Mouse (Mus musculus) brown adipose tissue, adult 24 weeks (tissue): ENCODE measurements around the gene Brd3. TPM values are rescaled to one million over a fixed set of nuclear protein-coding genes. Genes with fewer than 3 reads are reported as not detected.

Experiments used
- H3K27ac ChIP-seq: fragments of 200-500 bp; replicated peaks from 2 replicates; pipeline ENCODE4 v1.5.1; 2012; ENCODE audit warnings: low read depth, mild to moderate bottlenecking, low read length
- H3K4me1 ChIP-seq: fragments of 200-500 bp; 2 replicates; pipeline ENCODE4 v1.6.1; 2012; ENCODE audit warnings: low read length, mixed read lengths; ENCODE audit not compliant: control insufficient read depth, insufficient read depth, insufficient read length
- H3K4me3 ChIP-seq: fragments of 200-500 bp; 2 replicates; pipeline ENCODE4 v1.5.1; 2012; ENCODE audit warnings: low read depth, mild to moderate bottlenecking, low read length, moderate library complexity; ENCODE audit not compliant: insufficient read depth
- polyA plus RNA-seq: library from polyadenylated mRNA; stranded (reverse); fragments of >200 nt; gene quantifications from 2 replicates; pipeline ENCODE4 v1.2.4, GENCODE M21; 2012; ENCODE audit not compliant: missing spikeins, insufficient read depth, insufficient read length

The Brd3 gene
- polyA plus RNA-seq, 1 experiment, result 19.3 TPM

DNA sequence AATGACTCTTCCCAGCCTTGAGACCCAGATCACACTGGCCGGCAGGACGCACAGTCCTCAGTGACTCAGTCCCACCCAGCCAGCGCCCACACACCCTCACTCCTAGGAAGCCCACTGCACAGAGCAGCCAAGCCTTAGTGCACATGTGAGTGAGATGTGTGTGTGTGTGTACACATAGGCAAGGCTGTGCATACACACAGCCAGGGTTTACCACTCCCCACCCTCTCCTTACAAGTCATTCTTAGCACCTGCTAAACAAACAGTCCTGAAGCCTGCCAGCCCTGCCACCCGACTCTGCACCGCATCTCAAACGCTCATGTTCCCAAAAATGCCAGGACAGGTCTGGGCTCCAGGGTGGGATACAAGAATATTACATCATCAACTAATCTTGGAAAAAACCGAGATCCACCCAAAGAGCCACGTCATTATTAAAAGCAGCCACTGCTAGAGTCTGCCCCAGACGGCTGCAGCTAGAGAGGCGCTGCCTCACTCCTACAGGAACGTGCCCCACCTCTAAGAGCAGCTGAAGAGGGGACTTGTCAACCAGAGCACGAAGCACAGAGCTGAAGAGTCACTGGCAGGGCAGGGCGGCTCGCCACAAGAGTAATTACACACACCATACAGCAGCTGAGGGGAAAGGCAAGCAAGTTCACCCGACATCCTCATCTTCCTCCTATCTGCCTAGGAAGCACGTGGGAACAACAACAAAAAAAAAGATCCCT is 93.4 kb downstream of the Brd3 start:
- H3K4me1 ChIP-seq, result peaks cover 32% of the 10 kb centered on the region
- H3K27ac ChIP-seq, result no peak overlapping the region
- H3K4me3 ChIP-seq, result no peak overlapping the region

DNA sequence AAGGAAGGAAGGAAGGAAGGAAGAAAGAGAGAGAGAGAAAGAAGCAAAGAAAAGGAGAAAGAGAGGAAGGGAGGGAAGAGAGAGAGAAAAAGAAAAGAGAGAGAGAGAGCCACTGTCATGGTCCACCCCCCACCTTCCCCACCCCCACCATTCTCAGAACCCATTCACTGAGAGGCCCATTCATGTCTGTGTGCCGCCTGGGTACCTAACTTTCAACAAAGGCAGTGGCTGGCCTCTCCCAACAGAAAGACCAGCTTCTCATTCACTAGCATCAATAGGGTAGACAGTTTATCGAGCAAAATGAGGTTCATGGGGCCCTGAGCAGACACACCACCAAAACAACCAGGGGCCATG is 93.9 kb downstream of the Brd3 start:
- H3K27ac ChIP-seq, result no peak overlapping the region
- peaks cover 32% of the 10 kb centered on the region for H3K4me1 ChIP-seq
- no peak overlapping the region for H3K4me3 ChIP-seq

DNA sequence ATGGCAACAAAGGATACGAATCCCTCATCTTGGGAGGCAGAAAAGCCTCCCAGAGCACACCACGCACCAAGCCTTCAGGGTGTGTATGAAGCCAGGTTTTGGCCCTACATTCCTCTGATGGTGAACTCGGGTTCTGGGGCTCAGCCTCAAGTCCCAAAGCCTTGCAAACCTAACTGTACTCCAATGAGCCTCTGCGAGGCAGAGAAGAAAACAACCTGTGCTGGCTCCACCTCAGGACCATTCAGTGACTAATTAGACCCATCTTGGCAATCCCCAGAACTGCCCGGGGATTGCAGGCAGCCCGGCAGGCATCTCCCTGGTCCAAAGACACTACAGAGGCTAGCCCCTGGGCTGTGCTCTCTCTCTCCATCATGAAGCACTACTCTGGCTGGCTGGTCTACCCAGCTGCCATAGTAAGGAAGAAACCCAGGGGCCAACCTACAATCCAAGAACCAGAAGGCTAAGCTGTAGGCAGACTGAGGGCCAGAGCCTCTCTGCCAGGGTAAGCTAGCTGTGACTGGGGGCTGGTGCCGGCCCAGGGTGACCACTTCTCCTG is 95.1 kb downstream of the Brd3 start:
- Histone ChIP-seq H3K4me3 (no peak overlapping the region), H3K27ac (no peak overlapping the region), H3K4me1 (peaks cover 28% of the 10 kb centered on the region)

DNA sequence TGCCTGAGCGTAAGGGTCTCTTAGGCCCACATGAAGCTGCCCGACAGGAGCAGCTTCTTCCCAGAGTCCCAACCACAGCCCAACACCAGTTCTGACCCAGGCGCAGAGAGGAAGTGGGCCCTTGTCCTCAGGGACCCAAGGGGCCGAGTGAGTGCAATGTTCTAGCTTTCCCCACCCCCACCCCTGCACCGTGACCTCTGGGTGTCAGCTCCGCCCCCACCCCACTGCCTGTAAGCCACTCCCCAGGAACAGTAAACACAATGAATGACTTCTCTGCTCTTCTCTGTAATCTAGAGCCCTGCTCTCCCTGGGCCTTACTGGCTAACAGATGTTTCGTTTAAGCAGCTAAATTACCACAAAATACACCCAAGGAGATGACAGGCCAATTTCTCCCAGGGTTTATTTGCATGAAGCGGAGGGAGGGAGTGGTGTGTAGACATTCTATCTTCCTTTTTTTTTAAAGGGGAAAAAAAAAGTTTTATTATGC is 95.7 kb downstream of the Brd3 start:
- Histone ChIP-seq H3K27ac (peak overlapping the region; percentile 55), H3K4me1 (peaks cover 27% of the 10 kb centered on the region), H3K4me3 (0 out of 2 replicates have a peak overlapping the region, but pooled peaks have one; percentile 1)

DNA sequence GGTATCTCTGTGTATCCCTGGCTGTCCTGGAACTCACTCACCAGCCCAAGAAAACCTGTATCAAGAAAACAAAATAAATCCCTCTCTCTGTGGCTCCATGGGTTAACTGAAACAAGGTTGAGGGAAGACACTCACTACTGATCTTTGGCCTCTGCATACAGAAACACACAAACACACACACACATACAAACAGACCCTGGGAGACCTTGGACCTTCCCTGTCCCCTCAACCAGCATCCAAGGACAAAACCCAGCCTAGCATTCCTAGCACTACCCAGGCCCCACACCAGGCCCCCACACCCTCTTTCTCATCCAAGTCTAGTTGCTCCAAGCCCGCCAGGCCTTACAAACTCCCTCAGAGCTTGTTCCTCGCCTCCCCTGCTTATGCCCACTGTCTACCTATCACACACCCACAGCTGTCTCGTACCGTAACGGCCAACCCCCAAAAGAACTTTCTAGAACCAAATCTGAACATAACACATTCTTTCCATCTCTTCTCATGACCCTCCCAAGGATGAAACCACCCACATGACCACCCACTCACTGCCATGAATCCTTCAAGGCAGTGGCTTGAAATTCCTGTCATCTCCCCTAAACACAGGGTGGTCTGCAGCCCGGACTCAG is 96.8 kb downstream of the Brd3 start:
- H3K4me1 ChIP-seq, result peaks cover 26% of the 10 kb centered on the region
- H3K27ac ChIP-seq, result peak overlapping the region; percentile 55
- H3K4me3 ChIP-seq, result no peak overlapping the region

DNA sequence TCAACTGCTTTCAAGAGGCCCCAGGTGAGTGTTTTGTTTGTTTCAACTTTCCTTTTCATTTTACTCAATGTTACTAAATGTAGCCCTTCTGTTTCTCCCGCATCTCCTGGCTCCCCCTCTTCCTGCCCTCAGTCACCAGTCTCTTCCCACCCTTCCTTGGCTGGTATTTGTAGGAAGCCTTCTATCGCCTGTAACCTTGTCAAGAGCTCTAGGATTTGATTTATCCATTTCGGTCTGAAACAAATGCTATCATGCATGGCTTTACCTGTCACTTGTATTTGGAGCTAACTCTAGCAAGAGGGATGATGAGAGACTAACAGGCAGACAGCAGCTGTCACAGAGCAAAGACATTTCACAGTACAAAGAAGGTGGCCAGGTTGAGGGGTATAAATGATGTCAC is 99.3 kb downstream of the Brd3 start:
- H3K4me3 ChIP-seq, result no peak overlapping the region
- peaks cover 41% of the 10 kb centered on the region for H3K4me1 ChIP-seq
- H3K27ac ChIP-seq, result no peak overlapping the region

DNA sequence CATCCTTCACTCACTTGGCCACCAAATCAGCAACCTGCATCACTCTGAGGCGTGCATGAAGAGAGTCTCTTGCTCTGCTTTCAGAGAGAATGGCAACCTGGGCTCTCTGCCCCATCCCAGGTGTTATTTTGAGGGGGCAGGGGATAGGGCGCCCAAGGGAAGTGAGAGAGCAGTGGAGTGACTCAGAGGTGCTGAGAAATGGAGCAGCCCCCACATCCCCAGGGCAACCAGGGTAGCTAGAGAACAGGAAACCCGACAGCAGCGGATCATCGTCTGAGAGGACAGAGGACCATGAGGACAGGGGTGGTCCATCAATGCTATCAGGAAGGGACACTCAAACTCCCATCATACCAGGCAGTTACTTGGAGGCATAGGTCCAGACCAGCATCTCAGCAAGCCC is 100.5 kb downstream of the Brd3 start:
- Histone ChIP-seq H3K4me1 (peaks cover 34% of the 10 kb centered on the region), H3K4me3 (no peak overlapping the region), H3K27ac (no peak overlapping the region)

DNA sequence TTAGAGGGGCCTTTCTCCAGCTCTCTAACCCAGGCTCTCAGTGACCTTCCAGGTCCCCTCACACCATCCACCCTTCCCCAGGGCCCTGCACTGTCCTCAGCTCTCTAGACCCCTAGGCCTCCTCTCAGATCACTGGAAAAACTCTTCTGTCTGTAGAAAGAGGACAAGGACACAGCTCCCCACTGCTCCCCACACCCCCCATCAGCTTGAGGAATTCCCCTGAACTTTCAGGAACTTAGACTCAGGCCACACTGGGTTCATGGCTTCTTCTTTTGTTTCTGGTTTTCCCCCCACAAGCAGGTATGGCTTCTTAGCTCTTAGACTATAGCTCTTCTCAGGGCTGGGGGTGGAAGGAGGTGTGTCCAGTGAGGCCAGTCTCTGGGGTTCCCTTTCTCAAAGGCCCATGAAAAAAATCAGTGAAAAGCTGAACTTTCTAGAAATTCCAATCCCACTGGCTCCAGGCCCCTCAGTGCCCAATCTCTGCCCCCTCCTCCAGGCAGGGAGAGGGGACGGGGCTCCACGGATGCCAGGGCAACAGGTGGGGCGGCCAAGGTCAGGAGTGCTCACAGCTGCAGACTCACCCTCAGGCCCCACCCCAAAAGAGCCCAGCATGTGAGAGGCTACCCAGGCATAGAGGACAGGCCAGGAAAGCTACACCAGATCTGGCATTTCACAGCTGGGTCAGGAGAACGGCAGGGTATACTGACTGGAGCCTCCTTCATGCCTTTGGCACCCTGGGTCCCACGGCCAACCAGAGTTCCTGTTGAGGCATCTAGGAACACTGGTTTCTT is 102.2 kb downstream of the Brd3 start:
- Histone ChIP-seq H3K4me1 (peaks cover 28% of the 10 kb centered on the region), H3K27ac (0 out of 2 replicates have a peak overlapping the region, but pooled peaks have one; percentile 23), H3K4me3 (no peak overlapping the region)

DNA sequence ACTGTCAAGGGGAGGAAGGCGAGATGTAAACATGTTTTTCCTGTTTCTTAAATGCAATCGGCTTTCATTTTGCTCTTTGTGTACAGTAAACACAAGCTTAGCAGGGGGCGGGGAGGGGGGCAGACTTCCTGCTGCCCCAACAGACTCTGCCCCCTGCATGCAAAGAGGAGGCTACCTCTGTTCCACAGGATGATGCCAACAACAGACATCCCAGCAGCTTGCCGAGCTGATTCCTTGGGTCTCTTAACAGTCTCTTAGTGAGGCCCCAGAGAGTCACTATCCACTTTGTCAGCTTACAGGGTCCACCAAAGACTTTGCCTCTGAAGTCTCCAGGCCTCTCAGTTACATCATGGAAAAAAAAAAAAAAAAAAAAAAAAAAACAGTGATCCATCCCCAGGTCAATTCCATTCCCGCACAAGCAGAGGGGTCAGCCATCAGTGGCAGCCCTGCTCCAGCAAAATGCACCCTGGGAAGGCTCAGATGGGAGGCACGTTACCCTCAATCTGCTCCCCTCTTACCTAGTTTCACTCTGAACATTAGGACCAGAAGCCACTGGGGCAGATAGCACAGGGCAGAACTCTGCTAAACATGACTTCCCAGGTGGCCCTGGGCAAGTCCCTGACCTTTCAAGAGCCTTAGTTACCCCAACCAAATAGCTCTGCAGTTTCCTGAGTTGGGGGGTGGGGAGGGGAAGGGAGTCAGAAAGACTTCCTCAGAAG is 102.9 kb downstream of the Brd3 start:
- Histone ChIP-seq H3K4me3 (no peak overlapping the region), H3K4me1 (peaks cover 24% of the 10 kb centered on the region), H3K27ac (0 out of 2 replicates have a peak overlapping the region, but pooled peaks have one; percentile 23)

DNA sequence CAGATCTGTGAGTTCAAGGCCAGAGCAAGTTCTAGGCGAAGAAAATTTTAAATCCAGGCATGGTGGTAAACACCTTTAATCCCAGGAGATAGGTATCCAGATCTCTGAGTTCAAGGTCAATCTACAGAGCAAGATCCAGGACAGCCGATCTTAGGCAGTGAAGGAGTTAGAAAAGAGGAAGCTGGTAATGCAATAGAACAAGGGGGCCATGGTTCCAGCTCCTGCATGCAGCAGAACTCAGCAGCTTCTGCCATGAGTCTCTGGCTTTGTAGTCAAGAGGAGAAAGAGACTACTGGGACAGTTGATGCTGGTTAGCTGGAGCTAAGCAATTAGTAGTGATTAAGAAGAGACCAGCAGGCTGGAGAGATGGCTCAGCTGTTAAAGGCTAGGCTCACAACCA is 105.9 kb downstream of the Brd3 start:
- H3K4me3 ChIP-seq, result no peak overlapping the region
- H3K4me1 ChIP-seq, result peaks cover 17% of the 10 kb centered on the region
- no peak overlapping the region for H3K27ac ChIP-seq

DNA sequence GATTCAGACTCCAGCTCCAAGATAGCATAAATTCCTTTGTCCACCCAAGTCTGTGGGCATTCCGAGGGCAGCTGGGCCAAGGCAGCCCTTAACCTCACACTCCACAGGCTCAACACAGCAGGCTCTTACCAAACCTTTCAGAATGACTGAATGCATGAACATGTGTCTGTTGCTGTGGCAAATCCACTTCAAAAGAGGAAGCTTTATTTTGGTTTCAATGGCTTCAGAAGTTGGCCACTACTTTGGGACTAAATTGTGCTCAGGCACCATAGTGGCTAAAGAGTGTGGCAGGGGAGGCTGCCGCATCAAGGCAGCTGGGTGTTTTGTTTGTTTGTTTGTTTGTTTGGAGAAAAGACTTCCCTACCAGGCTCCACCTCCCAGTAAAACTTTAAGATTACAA is 107.4 kb downstream of the Brd3 start:
- Histone ChIP-seq H3K4me3 (no peak overlapping the region), H3K4me1 (peaks cover 10% of the 10 kb centered on the region), H3K27ac (no peak overlapping the region)

DNA sequence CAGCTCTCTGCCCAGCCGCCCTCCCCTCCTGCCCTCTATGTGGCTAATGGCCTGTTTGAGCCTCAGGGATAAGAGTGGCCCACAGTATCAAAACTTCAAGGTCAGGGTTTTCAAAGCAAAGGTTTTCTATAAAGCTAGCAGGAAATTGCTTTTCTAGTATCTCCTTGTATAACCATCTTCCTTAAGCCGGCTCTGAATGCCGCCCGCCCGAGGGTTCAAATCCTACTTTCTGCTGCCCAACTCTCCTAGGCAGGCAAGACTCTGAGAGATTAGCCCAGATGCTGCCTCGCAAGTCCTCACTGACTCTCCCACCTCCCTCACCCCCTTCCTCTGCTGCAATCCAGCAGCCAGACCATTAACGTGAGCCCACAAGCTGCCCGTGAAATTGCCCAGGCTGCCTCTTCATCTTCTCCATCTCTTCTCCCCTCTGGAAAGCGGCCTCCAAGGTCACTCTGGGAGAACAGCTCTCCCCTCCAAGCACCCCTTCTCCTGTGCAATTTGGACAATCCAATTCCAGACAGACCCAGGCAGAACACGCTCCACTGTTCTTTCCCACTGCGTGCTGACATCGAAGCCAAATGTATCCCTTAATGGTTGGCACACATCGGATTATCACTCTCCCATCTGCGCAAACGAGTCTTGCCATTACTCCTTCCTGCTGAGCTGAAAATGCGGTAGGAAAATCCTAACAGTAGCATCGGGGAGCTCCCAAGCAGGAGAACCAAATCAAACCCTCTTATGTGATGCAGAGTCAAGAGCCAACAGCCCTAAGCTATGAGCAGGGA is 110.6 kb downstream of the Brd3 start:
- Histone ChIP-seq H3K4me3 (no peak overlapping the region), H3K4me1 (0 out of 2 replicates have a peak, but pooled peaks cover 3% of the 10 kb centered on the region), H3K27ac (no peak overlapping the region)
